Mouse (Mus musculus) ovary, postnatal 14 days (tissue): Measurements from ENCODE around the gene 3425401B19Rik.
A peak's percentile ranks its signal among the peaks of the same experiment; 100 is the strongest.

Source experiments
- DNase-seq: peaks from one replicate; pipeline ENCODE4 v3.0.0; 2022; ENCODE audit warnings: low spot score

Gene 3425401B19Rik

GRCm38 (mm10) chr14:32659781-32660180 lies 25.3 kb downstream of the 3425401B19Rik start:
- DNase-seq = no peak

DNA sequence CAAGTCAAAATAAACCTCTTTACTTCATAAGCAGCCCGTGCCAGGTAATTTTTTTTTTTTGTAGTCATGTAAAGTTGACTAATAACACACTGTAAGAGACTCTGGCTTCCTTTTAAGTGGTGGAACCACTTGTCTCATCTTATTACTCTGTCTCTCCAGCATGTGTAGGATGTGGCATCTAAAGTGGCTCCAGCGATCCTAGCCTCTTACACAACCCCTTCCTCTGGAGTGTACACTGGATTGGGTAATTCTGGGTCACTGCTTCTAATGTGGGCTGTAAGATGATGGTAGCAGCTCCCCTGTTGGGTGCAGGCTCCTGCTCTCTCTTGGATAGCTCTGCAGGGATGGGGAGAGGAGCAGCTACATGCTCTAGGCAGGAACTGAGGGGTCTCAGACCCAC lies 46.6 kb downstream of the 3425401B19Rik start:
- no peak for DNase-seq

- DNase-seq = no peak
These were observed 50.9 kb downstream of the 3425401B19Rik start for GRCm38 (mm10) chr14:32634015-32634682.

GRCm38 (mm10) chr14:32632908-32633600 lies 52.0 kb downstream of the 3425401B19Rik start:
- no peak for DNase-seq

GRCm38 (mm10) chr14:32628584-32628983 lies 56.5 kb downstream of the 3425401B19Rik start:
- no peak for DNase-seq

DNA sequence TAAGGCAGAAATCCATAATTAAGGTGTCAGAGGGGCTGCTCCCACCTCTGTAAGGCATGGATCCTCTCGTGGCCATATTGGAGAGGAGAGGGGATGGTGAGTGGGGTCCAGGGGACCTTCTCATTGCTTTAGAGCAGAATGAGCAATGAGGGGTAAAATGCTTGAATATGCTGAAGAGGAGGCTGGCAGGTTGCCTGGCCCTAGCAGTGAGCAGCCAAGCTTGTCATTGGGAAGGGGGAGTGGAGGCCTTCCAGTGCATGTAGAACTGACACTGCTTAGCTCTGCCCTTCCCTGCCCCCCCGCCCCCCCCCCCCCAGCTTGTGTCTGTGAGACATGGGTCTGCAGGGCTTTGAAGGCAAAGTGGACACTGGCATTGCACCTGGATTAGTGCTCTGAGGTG lies 57.8 kb downstream of the 3425401B19Rik start:
- DNase-seq = no peak

DNA sequence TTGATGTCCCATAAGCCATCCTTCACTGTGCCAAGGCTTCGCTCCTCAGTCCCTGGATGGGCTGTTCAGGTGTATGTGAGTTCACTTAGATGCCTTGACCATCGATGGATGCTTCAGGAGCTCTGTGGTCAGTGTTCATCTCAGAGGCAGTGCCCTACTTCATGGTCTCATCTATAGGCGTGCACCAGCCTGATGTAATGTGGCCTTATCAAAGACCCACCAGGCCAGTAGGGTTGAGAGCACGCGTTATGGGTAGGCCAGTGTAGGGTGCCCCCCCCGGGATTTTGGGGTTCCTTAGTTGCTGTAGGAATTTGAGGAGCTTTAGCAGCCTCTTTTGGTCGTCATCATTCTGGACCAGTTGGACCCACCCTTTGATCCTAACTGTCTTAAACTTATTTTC lies 60.3 kb downstream of the 3425401B19Rik start:
- no peak for DNase-seq

- no peak for DNase-seq
These were observed 60.8 kb downstream of the 3425401B19Rik start for GRCm38 (mm10) chr14:32624245-32624644.

GRCm38 (mm10) chr14:32617253-32617652 lies 67.8 kb downstream of the 3425401B19Rik start:
- no peak for DNase-seq

DNA sequence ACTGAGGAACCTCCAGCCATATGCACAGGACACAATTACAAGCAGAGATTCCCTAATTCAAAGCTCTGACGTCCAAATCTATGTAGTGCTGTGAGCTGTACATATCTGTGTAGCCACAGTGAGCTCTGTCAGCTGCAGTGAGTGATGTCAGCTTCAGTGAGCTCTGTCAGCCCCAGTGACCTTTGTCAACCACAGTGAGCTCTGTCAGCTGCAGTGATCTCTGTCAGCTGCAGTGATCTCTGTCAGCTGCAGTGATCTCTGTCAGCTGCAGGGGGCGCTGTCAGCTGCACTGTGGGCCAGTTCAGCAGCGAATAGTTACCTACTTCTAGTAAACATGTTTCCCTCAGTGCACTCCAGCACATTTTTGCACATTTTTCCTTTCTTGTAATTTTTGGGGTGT lies 75.7 kb downstream of the 3425401B19Rik start:
- peak; percentile 41 for DNase-seq
